Mouse (Mus musculus) myocyte (in vitro differentiated cells): ENCODE measurements around the gene Ccdc103. TPM values are rescaled to one million over a fixed set of nuclear protein-coding genes. Genes with fewer than 3 reads are reported as not detected.

Experiments
- H3K27me3 ChIP-seq: one replicate; pipeline ENCODE4 v1.6.1; 2011; ENCODE audit not compliant: control insufficient read depth, insufficient read depth, insufficient read length
- H3K36me3 ChIP-seq: one replicate; pipeline ENCODE4 v1.6.1; 2011; ENCODE audit not compliant: control insufficient read depth, insufficient read depth
- H3K4me2 ChIP-seq: one replicate; pipeline ENCODE4 v1.6.1; 2011; ENCODE audit warnings: low read depth, control low read depth
- H3K4me3 ChIP-seq: one replicate; pipeline ENCODE4 v1.5.1; 2011; ENCODE audit warnings: mild to moderate bottlenecking, control low read depth, moderate library complexity
- H3K79me2 ChIP-seq: one replicate; pipeline ENCODE4 v1.6.1; 2011; ENCODE audit not compliant: control insufficient read depth, insufficient read depth
- H3ac ChIP-seq: one replicate; pipeline ENCODE4 v1.6.1; 2011; ENCODE audit not compliant: control insufficient read depth, insufficient read length
- CEBPB ChIP-seq: IDR thresholded peaks from 2 replicates; pipeline ENCODE4 v1.6.1; 2011; ENCODE audit warnings: mild to moderate bottlenecking, moderate library complexity; ENCODE audit not compliant: poor library complexity, insufficient read depth, severe bottlenecking
- E2F4 ChIP-seq: IDR thresholded peaks from one replicate; pipeline ENCODE4 v1.6.1; 2011; ENCODE audit warnings: mild to moderate bottlenecking, control low read depth, moderate library complexity; ENCODE audit not compliant: insufficient read depth
- MAX ChIP-seq: IDR thresholded peaks from one replicate; pipeline ENCODE4 v1.6.1; 2011; ENCODE audit warnings: low read depth, mild to moderate bottlenecking, control low read depth
- MYOD1 ChIP-seq, 3 experiments: IDR thresholded peaks; one replicate each; pipeline ENCODE4 v1.6.1; 2011; ENCODE audit warnings: control low read depth in 2 of 3, low read depth in 2 of 3, mild to moderate bottlenecking in 2 of 3, moderate library complexity in 1 of 3; ENCODE audit not compliant: insufficient read length in 2 of 3, control insufficient read depth in 1 of 3
- MYOG ChIP-seq, 3 experiments: IDR thresholded peaks; one replicate each; pipeline ENCODE4 v1.6.1; 2011; ENCODE audit warnings: control low read depth in 2 of 3, low read depth in 2 of 3, mild to moderate bottlenecking in 2 of 3; ENCODE audit not compliant: insufficient read length in 2 of 3, control insufficient read depth in 1 of 3, insufficient read depth in 1 of 3
- POLR2A ChIP-seq: IDR thresholded peaks from one replicate; pipeline ENCODE4 v1.6.1; 2011; ENCODE audit warnings: low read depth, mild to moderate bottlenecking, control low read depth, moderate library complexity; ENCODE audit not compliant: insufficient read length
- POLR2AphosphoS2 ChIP-seq: IDR thresholded peaks from one replicate; pipeline ENCODE4 v1.6.1; 2011; ENCODE audit warnings: low read depth, control low read depth; ENCODE audit not compliant: insufficient read length
- REST ChIP-seq: IDR thresholded peaks from one replicate; pipeline ENCODE4 v1.6.1; 2011; ENCODE audit warnings: mild to moderate bottlenecking, control low read depth, moderate library complexity; ENCODE audit not compliant: insufficient read depth, insufficient read length
- SRF ChIP-seq: IDR thresholded peaks from one replicate; pipeline ENCODE4 v1.6.1; 2011; ENCODE audit warnings: low read depth; ENCODE audit not compliant: control insufficient read depth, insufficient read length
- TCF12 ChIP-seq: IDR thresholded peaks from one replicate; pipeline ENCODE4 v1.6.1; 2011; ENCODE audit warnings: mild to moderate bottlenecking, control low read depth; ENCODE audit not compliant: poor library complexity, insufficient read depth, severe bottlenecking
- TCF3 ChIP-seq: IDR thresholded peaks from one replicate; pipeline ENCODE4 v1.6.1; 2011; ENCODE audit warnings: low read depth, control low read depth; ENCODE audit not compliant: insufficient read length
- USF1 ChIP-seq: IDR thresholded peaks from one replicate; pipeline ENCODE4 v1.6.1; 2011; ENCODE audit warnings: low read depth, mild to moderate bottlenecking, control low read depth, moderate library complexity
- polyA plus RNA-seq: library from polyadenylated mRNA; unstranded; fragments of >200 nt; fragmentation: generic; extraction: Trizol; gene quantifications from one replicate; pipeline ENCODE4 v1.2.1, GENCODE M21; 2012; ENCODE audit warnings: missing spikeins

Gene Ccdc103
- polyA plus RNA-seq, 1 experiment = 1.4 TPM

DNA sequence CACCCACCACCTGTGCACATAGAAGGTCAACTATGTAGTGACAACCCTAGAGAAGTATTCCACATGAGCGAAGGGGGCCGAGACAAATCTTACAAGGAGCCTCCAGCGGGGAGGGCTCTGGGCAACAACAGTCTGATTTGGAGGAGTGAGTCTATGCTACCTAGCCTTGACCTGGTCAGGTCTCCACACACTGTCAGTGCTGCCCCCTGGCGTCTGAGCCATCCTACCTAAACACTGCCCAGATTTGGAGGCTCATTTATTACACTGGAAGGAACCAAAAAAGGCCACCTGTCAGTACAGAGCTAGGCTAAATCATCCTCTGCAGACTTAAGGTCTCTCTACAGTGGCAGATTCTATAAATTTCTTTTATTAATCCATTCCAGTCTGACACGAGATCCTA, 29.1 kb upstream of the Ccdc103 start:
- H3K4me2 ChIP-seq = no peak overlapping the region
- no peak for TF ChIP-seq REST
- no peak for TF ChIP-seq MYOD1 (IDR thresholded peaks at IDR 0.05; ENCODE audit: control insufficient read depth in 1 of 3, insufficient read length in 2 of 3, low read depth in 2 of 3)
- no peak for TF ChIP-seq USF1
- no peak for TF ChIP-seq TCF3
- H3K79me2 ChIP-seq = no peaks in the 10 kb centered on the region
- H3K27me3 ChIP-seq = no peaks in the 10 kb centered on the region
- H3K4me3 ChIP-seq = no peak overlapping the region
- H3K36me3 ChIP-seq = peaks cover 38% of the 10 kb centered on the region
- no peak overlapping the region for H3ac ChIP-seq

GRCm38 (mm10) chr11:102853760-102854159, 27.2 kb upstream of the Ccdc103 start:
- H3K4me2 ChIP-seq = no peak overlapping the region
- H3K79me2 ChIP-seq = no peaks in the 10 kb centered on the region
- TF ChIP-seq REST (no peak), MAX (no peak), SRF (no peak), POLR2A (no peak), POLR2AphosphoS2 (no peak), USF1 (no peak), MYOG (IDR thresholded peaks at IDR 0.05; ENCODE audit: control insufficient read depth in 1 of 3, insufficient read depth in 1 of 3, insufficient read length in 2 of 3, low read depth in 2 of 3) (no peak), TCF3 (no peak), MYOD1 (IDR thresholded peaks at IDR 0.05; ENCODE audit: control insufficient read depth in 1 of 3, insufficient read length in 2 of 3, low read depth in 2 of 3) (no peak), E2F4 (no peak), TCF12 (no peak), CEBPB (no peak)
- H3K27me3 ChIP-seq = no peaks in the 10 kb centered on the region
- no peak overlapping the region for H3K4me3 ChIP-seq
- no peak overlapping the region for H3ac ChIP-seq
- peaks cover 52% of the 10 kb centered on the region for H3K36me3 ChIP-seq

- Histone ChIP-seq H3ac (no peak overlapping the region), H3K4me2 (no peak overlapping the region), H3K36me3 (peaks cover 57% of the 10 kb centered on the region), H3K4me3 (no peak overlapping the region), H3K79me2 (no peaks in the 10 kb centered on the region), H3K27me3 (no peaks in the 10 kb centered on the region)
- TF ChIP-seq CEBPB = no peak
- TF ChIP-seq E2F4 = no peak
- no peak for TF ChIP-seq USF1
- no peak for TF ChIP-seq SRF
- TF ChIP-seq TCF12 = no peak
- TF ChIP-seq TCF3 = no peak
- TF ChIP-seq MYOD1 (IDR thresholded peaks at IDR 0.05; ENCODE audit: control insufficient read depth in 1 of 3, insufficient read length in 2 of 3, low read depth in 2 of 3) = no peak
- TF ChIP-seq REST = no peak
- TF ChIP-seq POLR2AphosphoS2 = no peak
- no peak for TF ChIP-seq POLR2A
- TF ChIP-seq MYOG (IDR thresholded peaks at IDR 0.05; ENCODE audit: control insufficient read depth in 1 of 3, insufficient read depth in 1 of 3, insufficient read length in 2 of 3, low read depth in 2 of 3) = no peak
- TF ChIP-seq MAX = no peak
Observed at GRCm38 (mm10) chr11:102855941-102856340, 25.1 kb upstream of the Ccdc103 start.

DNA sequence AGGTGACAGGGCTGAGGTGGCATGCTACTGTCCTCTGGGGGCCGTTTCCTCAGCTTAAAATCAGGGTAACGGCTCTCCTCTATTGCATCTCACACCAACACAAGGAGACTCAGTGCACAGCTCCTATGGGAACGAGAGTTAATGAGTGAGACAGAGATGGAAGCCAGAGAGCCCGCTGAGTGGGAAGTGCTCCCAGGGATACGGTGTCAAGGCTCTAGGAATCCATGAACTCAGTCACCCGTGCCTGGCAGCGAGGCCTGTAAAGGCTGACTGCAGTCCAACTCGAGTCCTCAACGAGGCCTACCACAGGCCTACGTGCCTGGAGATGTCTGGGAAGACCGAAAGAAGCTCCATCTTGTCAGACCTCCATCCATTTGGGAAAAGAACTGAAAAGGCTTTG, 22.1 kb upstream of the Ccdc103 start:
- no peak overlapping the region for H3K4me3 ChIP-seq
- H3K4me2 ChIP-seq = no peak overlapping the region
- H3ac ChIP-seq = no peak overlapping the region
- H3K36me3 ChIP-seq = peaks cover 69% of the 10 kb centered on the region
- TF ChIP-seq SRF = no peak
- TF ChIP-seq E2F4 = no peak
- H3K27me3 ChIP-seq = no peaks in the 10 kb centered on the region
- no peaks in the 10 kb centered on the region for H3K79me2 ChIP-seq

DNA sequence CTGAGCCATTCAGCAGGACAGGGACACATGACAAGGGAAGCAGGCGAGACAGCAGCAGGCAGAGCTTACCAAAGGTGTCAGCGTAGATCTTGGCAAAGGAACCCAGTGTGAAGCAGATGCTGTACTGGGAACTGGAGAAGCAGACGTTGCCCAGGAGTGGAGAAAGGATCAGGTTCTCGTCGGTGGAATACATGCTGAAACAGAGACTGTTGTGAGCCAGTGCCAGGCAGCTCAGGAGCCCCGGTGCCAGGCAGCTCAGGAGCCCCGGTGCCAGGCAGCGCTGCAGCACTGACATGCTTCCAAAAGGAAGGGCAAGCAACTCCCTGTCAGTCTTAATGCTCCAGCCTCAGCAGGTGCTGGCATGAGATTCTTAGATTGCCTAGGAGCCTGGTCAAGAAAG, 21.1 kb upstream of the Ccdc103 start:
- H3K27me3 ChIP-seq = no peaks in the 10 kb centered on the region
- no peak overlapping the region for H3K4me3 ChIP-seq
- TF ChIP-seq TCF3 (no peak), USF1 (no peak), CEBPB (no peak), MAX (no peak), SRF (no peak), MYOG (IDR thresholded peaks at IDR 0.05; ENCODE audit: control insufficient read depth in 1 of 3, insufficient read depth in 1 of 3, insufficient read length in 2 of 3, low read depth in 2 of 3) (no peak), TCF12 (no peak), E2F4 (no peak), POLR2AphosphoS2 (no peak), POLR2A (no peak), MYOD1 (IDR thresholded peaks at IDR 0.05; ENCODE audit: control insufficient read depth in 1 of 3, insufficient read length in 2 of 3, low read depth in 2 of 3) (no peak)
- no peaks in the 10 kb centered on the region for H3K79me2 ChIP-seq
- peaks cover 68% of the 10 kb centered on the region for H3K36me3 ChIP-seq
- no peak overlapping the region for H3K4me2 ChIP-seq
- H3ac ChIP-seq = no peak overlapping the region
